Mouse (Mus musculus) ES-CJ7 (cell line): ENCODE results near the gene Ccl28.
A peak's percentile ranks its signal among the peaks of the same experiment; 100 is the strongest.
"Not testable (repeated sequence)": the region's sequence is repeated elsewhere in the genome, so short reads cannot be mapped to it uniquely, and the experiment has no call there.

Experiments
- DNase-seq: peaks from one replicate; pipeline ENCODE4 v3.0.0; 2011; ENCODE audit warnings: low read depth, low spot score

The Ccl28 gene

GRCm38 (mm10) chr13:119648891-119649698 lies 25.5 kb downstream of the Ccl28 start:
- DNase-seq = peak; percentile 62

- no peak for DNase-seq
Measured at GRCm38 (mm10) chr13:119649699-119650046, 26.1 kb downstream of the Ccl28 start.

- DNase-seq = no peak
Measured at GRCm38 (mm10) chr13:119654734-119655133, 31.1 kb downstream of the Ccl28 start.

- no peak for DNase-seq
Measured at GRCm38 (mm10) chr13:119656246-119656645, 32.6 kb downstream of the Ccl28 start.

GRCm38 (mm10) chr13:119656846-119657416 lies 33.3 kb downstream of the Ccl28 start:
- DNase-seq = no peak

- DNase-seq = not testable (repeated sequence)
Measured at GRCm38 (mm10) chr13:119661420-119661819, 37.8 kb downstream of the Ccl28 start.

- DNase-seq = no peak
Measured at GRCm38 (mm10) chr13:119678794-119679193, 55.2 kb downstream of the Ccl28 start.

GRCm38 (mm10) chr13:119679721-119680120 lies 56.1 kb downstream of the Ccl28 start:
- DNase-seq = no peak

GRCm38 (mm10) chr13:119681161-119681560 lies 57.5 kb downstream of the Ccl28 start:
- DNase-seq = no peak

GRCm38 (mm10) chr13:119684416-119685177 lies 61.0 kb downstream of the Ccl28 start:
- DNase-seq = no peak

GRCm38 (mm10) chr13:119689709-119690038 lies 66.1 kb downstream of the Ccl28 start:
- DNase-seq = no peak

GRCm38 (mm10) chr13:119690039-119690728 lies 66.6 kb downstream of the Ccl28 start, which contains the start of gene Hmgcs1:
Gene Hmgcs1, plus strand, starts transcription at chr13:119690379.
- peak; percentile 99 for DNase-seq

- peak; percentile 29 for DNase-seq
Measured at GRCm38 (mm10) chr13:119690876-119691620, 67.4 kb downstream of the Ccl28 start.

GRCm38 (mm10) chr13:119691958-119692357 lies 68.3 kb downstream of the Ccl28 start:
- DNase-seq = not testable (repeated sequence)

- DNase-seq = peak; percentile 28
Measured at GRCm38 (mm10) chr13:119695676-119696075, 72.1 kb downstream of the Ccl28 start.

GRCm38 (mm10) chr13:119696496-119696895 lies 72.9 kb downstream of the Ccl28 start:
- peak; percentile 51 for DNase-seq

- DNase-seq = no peak
Measured at GRCm38 (mm10) chr13:119698436-119698835, 74.8 kb downstream of the Ccl28 start.
